Mouse (Mus musculus) CH12.LX (cell line): ENCODE results near the gene Pdcd6ip.
"Not testable (repeated sequence)": the region's sequence is repeated elsewhere in the genome, so short reads cannot be mapped to it uniquely, and the experiment has no call there.

Experiments used
- CTCF ChIP-seq, 2 experiments: IDR thresholded peaks in 1 of 2; conservative IDR thresholded peaks in 1 of 2; 2 replicates each; pipeline ENCODE4 v1.5.1; 2011 to 2012; ENCODE audit warnings: low read depth in 2 of 2, low read length in 2 of 2, improper control_type of control experiment in 1 of 2, inconsistent platforms in 1 of 2, mild to moderate bottlenecking in 1 of 2, moderate library complexity in 1 of 2
- EP300 ChIP-seq: IDR thresholded peaks from 2 replicates; pipeline ENCODE4 v1.6.1; 2011; ENCODE audit warnings: low read length, improper control_type of control experiment
- HCFC1 ChIP-seq: IDR thresholded peaks from 2 replicates; pipeline ENCODE4 v1.6.1; 2012; ENCODE audit warnings: low read depth, mild to moderate bottlenecking, inconsistent platforms, low read length, improper control_type of control experiment
- MEF2A ChIP-seq: IDR thresholded peaks from 2 replicates; pipeline ENCODE4 v1.6.1; 2014; ENCODE audit warnings: low read depth, mild to moderate bottlenecking, inconsistent platforms, low read length, improper control_type of control experiment, borderline replicate concordance
- MXI1 ChIP-seq: IDR thresholded peaks from 2 replicates; pipeline ENCODE4 v1.6.1; 2011; ENCODE audit warnings: mild to moderate bottlenecking, low read depth, low read length, improper control_type of control experiment
- MYC ChIP-seq: IDR thresholded peaks from 2 replicates; pipeline ENCODE4 v1.6.1; 2011; ENCODE audit warnings: low read depth, mild to moderate bottlenecking, improper control_type of control experiment, low read length
- POLR2AphosphoS2 ChIP-seq: IDR thresholded peaks from 2 replicates; pipeline ENCODE4 v1.6.1; 2011; ENCODE audit warnings: low read depth, low read length, improper control_type of control experiment
- RAD21 ChIP-seq: IDR thresholded peaks from 2 replicates; pipeline ENCODE4 v1.6.1; 2011; ENCODE audit warnings: low read depth, mild to moderate bottlenecking, low read length, improper control_type of control experiment, moderate library complexity
- SMC3 ChIP-seq: IDR thresholded peaks from 2 replicates; pipeline ENCODE4 v1.6.1; 2011; ENCODE audit warnings: low read depth, low read length, improper control_type of control experiment
- ZC3H11A ChIP-seq: IDR thresholded peaks from 2 replicates; pipeline ENCODE4 v1.6.1; 2012; ENCODE audit warnings: low read depth, mild to moderate bottlenecking, inconsistent platforms, low read length, improper control_type of control experiment

DNA sequence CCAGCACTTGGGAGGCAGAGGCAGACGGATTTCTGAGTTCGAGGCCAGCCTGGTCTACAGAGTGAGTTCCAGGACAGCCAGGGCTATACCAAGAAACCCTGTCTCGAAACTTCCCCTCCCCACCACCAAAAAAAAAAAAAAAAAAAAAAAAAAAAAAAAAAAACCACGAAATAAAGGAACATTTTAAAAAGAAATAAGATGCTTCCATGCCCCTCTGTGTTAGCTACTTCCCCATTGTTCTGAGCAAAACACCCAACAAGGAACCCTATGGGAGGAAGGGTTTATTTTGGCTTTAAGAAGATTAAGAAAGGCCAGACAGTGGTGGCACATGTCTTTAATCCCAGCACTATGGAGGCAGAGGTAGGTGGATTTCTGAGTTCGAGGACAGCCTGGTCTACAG lies 17.6 kb upstream of the Pdcd6ip start:
- TF ChIP-seq CTCF (conservative IDR thresholded peaks at IDR 0.05 in 1 of 2, IDR thresholded peaks at IDR 0.05 in 1 of 2; ENCODE audit: low read depth in 2 of 2, low read length in 2 of 2); MXI1; EP300; HCFC1; SMC3; ZC3H11A; MEF2A; RAD21; POLR2AphosphoS2; MYC: not testable (repeated sequence)
